Mouse (Mus musculus): ENCODE data around the gene Slc16a10. TPM values are rescaled to one million over a fixed set of nuclear protein-coding genes. Genes with fewer than 3 reads are reported as not detected.

The Slc16a10 gene
- polyA plus RNA-seq, 1 experiment: 59.0 TPM

GRCm38 (mm10) chr10:40135807-40136778 is 6.0 kb downstream of the Slc16a10 start:
- Histone ChIP-seq H3K4me1 (ENCODE audit: control insufficient read depth, insufficient read depth, low read length) (peaks cover 61% of the 10 kb centered on the region), H3K4me3 (ENCODE audit: insufficient read depth, low read length) (no peak overlapping the region), H3K27ac (ENCODE audit: insufficient read depth, low read depth, low read length) (peak overlapping the region; percentile 52)
- TF ChIP-seq CTCF (IDR thresholded peaks at IDR 0.05; ENCODE audit: low read depth, low read length): no peak
- TF ChIP-seq POLR2A (IDR thresholded peaks at IDR 0.05; ENCODE audit: borderline replicate concordance, low read depth, low read length): no peak

- Histone ChIP-seq H3K4me1 (ENCODE audit: control insufficient read depth, insufficient read depth, low read length) (peaks cover 67% of the 10 kb centered on the region), H3K27ac (ENCODE audit: insufficient read depth, low read depth, low read length) (no peak overlapping the region), H3K4me3 (ENCODE audit: insufficient read depth, low read length) (no peak overlapping the region)
- TF ChIP-seq CTCF (IDR thresholded peaks at IDR 0.05; ENCODE audit: low read depth, low read length): no peak
- no peak for TF ChIP-seq POLR2A (IDR thresholded peaks at IDR 0.05; ENCODE audit: borderline replicate concordance, low read depth, low read length)
These were observed 7.2 kb downstream of the Slc16a10 start for GRCm38 (mm10) chr10:40134906-40135305.

GRCm38 (mm10) chr10:40133636-40134035 is 8.4 kb downstream of the Slc16a10 start:
- no peak for TF ChIP-seq POLR2A (IDR thresholded peaks at IDR 0.05; ENCODE audit: borderline replicate concordance, low read depth, low read length)
- TF ChIP-seq CTCF (IDR thresholded peaks at IDR 0.05; ENCODE audit: low read depth, low read length): no peak
- H3K27ac ChIP-seq (ENCODE audit: insufficient read depth, low read depth, low read length): no peak overlapping the region
- H3K4me3 ChIP-seq (ENCODE audit: insufficient read depth, low read length): no peak overlapping the region
- H3K4me1 ChIP-seq (ENCODE audit: control insufficient read depth, insufficient read depth, low read length): peaks cover 70% of the 10 kb centered on the region

GRCm38 (mm10) chr10:40131690-40132418 is 10.2 kb downstream of the Slc16a10 start:
- H3K27ac ChIP-seq (ENCODE audit: insufficient read depth, low read depth, low read length): no peak overlapping the region
- no peak overlapping the region for H3K4me3 ChIP-seq (ENCODE audit: insufficient read depth, low read length)
- TF ChIP-seq POLR2A (IDR thresholded peaks at IDR 0.05; ENCODE audit: borderline replicate concordance, low read depth, low read length) (no peak), CTCF (IDR thresholded peaks at IDR 0.05; ENCODE audit: low read depth, low read length) (no peak)
- peaks cover 61% of the 10 kb centered on the region for H3K4me1 ChIP-seq (ENCODE audit: control insufficient read depth, insufficient read depth, low read length)

- no peak for TF ChIP-seq CTCF (IDR thresholded peaks at IDR 0.05; ENCODE audit: low read depth, low read length)
- no peak for TF ChIP-seq POLR2A (IDR thresholded peaks at IDR 0.05; ENCODE audit: borderline replicate concordance, low read depth, low read length)
- peaks cover 58% of the 10 kb centered on the region for H3K4me1 ChIP-seq (ENCODE audit: control insufficient read depth, insufficient read depth, low read length)
- H3K27ac ChIP-seq (ENCODE audit: insufficient read depth, low read depth, low read length): peak overlapping the region; percentile 81
- H3K4me3 ChIP-seq (ENCODE audit: insufficient read depth, low read length): no peak overlapping the region
These were observed 11.9 kb downstream of the Slc16a10 start for GRCm38 (mm10) chr10:40130126-40130525.

GRCm38 (mm10) chr10:40129134-40129533 is 12.9 kb downstream of the Slc16a10 start:
- Histone ChIP-seq H3K27ac (ENCODE audit: insufficient read depth, low read depth, low read length) (peak overlapping the region; percentile 81), H3K4me1 (ENCODE audit: control insufficient read depth, insufficient read depth, low read length) (peaks cover 55% of the 10 kb centered on the region), H3K4me3 (ENCODE audit: insufficient read depth, low read length) (no peak overlapping the region)
- TF ChIP-seq POLR2A (IDR thresholded peaks at IDR 0.05; ENCODE audit: borderline replicate concordance, low read depth, low read length): no peak
- no peak for TF ChIP-seq CTCF (IDR thresholded peaks at IDR 0.05; ENCODE audit: low read depth, low read length)

- Histone ChIP-seq H3K4me3 (ENCODE audit: insufficient read depth, low read length) (peak overlapping the region; percentile 51), H3K27ac (ENCODE audit: insufficient read depth, low read depth, low read length) (peak overlapping the region; percentile 88), H3K4me1 (ENCODE audit: control insufficient read depth, insufficient read depth, low read length) (peaks cover 53% of the 10 kb centered on the region)
- TF ChIP-seq CTCF (IDR thresholded peaks at IDR 0.05; ENCODE audit: low read depth, low read length) (no peak), POLR2A (IDR thresholded peaks at IDR 0.05; ENCODE audit: borderline replicate concordance, low read depth, low read length) (no peak)
These were observed 13.6 kb downstream of the Slc16a10 start for GRCm38 (mm10) chr10:40128497-40128896.

GRCm38 (mm10) chr10:40125200-40125599 is 16.9 kb downstream of the Slc16a10 start:
- peaks cover 39% of the 10 kb centered on the region for H3K4me1 ChIP-seq (ENCODE audit: control insufficient read depth, insufficient read depth, low read length)
- TF ChIP-seq POLR2A (IDR thresholded peaks at IDR 0.05; ENCODE audit: borderline replicate concordance, low read depth, low read length) (no peak), CTCF (IDR thresholded peaks at IDR 0.05; ENCODE audit: low read depth, low read length) (no peak)
- peak overlapping the region; percentile 48 for H3K27ac ChIP-seq (ENCODE audit: insufficient read depth, low read depth, low read length)
- H3K4me3 ChIP-seq (ENCODE audit: insufficient read depth, low read length): no peak overlapping the region

- no peak overlapping the region for H3K27ac ChIP-seq (ENCODE audit: insufficient read depth, low read depth, low read length)
- H3K4me3 ChIP-seq (ENCODE audit: insufficient read depth, low read length): no peak overlapping the region
- peaks cover 34% of the 10 kb centered on the region for H3K4me1 ChIP-seq (ENCODE audit: control insufficient read depth, insufficient read depth, low read length)
- TF ChIP-seq POLR2A (IDR thresholded peaks at IDR 0.05; ENCODE audit: borderline replicate concordance, low read depth, low read length) (no peak), CTCF (IDR thresholded peaks at IDR 0.05; ENCODE audit: low read depth, low read length) (no peak)
These were observed 17.5 kb downstream of the Slc16a10 start for GRCm38 (mm10) chr10:40124570-40124969.
